Mouse (Mus musculus) layer of hippocampus, adult 2 months (tissue): ENCODE measurements at regions not wholly inside any gene's neighbourhood (a gene's known extent, or its start where the extent isn't known, plus 50 kb on each side); places are given as distances from the start of the nearest gene placed in this dataset.

Experiments
- DNase-seq, 2 experiments: peaks; one replicate each; pipeline ENCODE4 v3.0.0; 2022; ENCODE audit warnings: low spot score in 2 of 2
- H3K27ac ChIP-seq: fragments of 200-600 bp; 2 replicates; pipeline ENCODE4 v1.8.1; 2022
- H3K4me3 ChIP-seq: fragments of 200-600 bp; 2 replicates; pipeline ENCODE4 v1.8.1; 2022; ENCODE audit warnings: mild to moderate bottlenecking
- CTCF ChIP-seq: fragments of 200-600 bp; conservative IDR thresholded peaks from 2 replicates; pipeline ENCODE4 v1.8.1; 2022; ENCODE audit warnings: antibody characterized with exemption, mild to moderate bottlenecking, moderate library complexity

DNA sequence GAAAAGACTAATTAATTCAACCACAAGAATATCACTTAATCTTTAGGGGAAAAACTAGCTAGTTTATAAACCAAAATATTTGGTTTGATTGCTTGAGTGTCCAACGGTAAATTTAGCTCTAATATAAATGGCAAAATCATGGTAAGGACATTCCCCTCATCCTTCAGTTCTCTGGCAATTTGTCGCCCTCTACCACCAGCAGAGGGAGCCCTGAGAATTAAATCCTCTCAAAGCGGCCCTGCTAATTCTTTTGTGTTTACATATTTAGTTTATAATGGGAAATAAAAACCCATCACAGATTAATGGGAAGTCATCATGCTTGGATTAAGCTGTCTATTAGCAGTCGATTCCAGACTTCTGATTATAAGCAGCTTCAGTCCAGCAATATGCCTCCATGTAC, 54.5 kb upstream of the Atp5g3 start:
- Histone ChIP-seq H3K27ac (no peak overlapping the region), H3K4me3 (no peak overlapping the region)
- peak; percentile 89 for TF ChIP-seq CTCF
- DNase-seq: peak; percentile 27 to 64
